In genomic region chrY:90734334-90734696, GRCm38 (mm10) we compare ENCODE assay signal across 13 mouse cellular contexts. TPM values are rescaled to one million over a fixed set of nuclear protein-coding genes. Genes with fewer than 3 reads are reported as not detected.
DNase-seq lines count a peak whose midpoint lies in the region; ATAC-seq lines count a peak whose summit lies in the region.
"Not testable (repeated sequence)": the region's sequence is repeated elsewhere in the genome, so short reads cannot be mapped to it uniquely, and the experiment has no call there.
"Had no signal": no experiment of that assay in that cellular context is flagged by ENCODE, and none has a peak within 500 bp of the region (broad histone marks: within the 10 kb centered on the region; RNA-seq: fewer than 3 reads in every experiment).

No protein-coding gene starts in this region.

- 0 out of 2 replicates have a peak, but pooled peaks have one; percentile 32 for ATAC-seq in erythroid progenitor cell, adult 5-6 weeks (replicated peaks; ENCODE audit: low FRiP score, poor library complexity, severe bottlenecking)
- ATAC-seq in neural tube, embryonic 11.5 days (ENCODE audit: insufficient read depth, low FRiP score, low TSS enrichment), result not testable (repeated sequence)

- not testable (repeated sequence) for H3K27me3 ChIP-seq in neural tube, embryonic 11.5 days (ENCODE audit: control insufficient read depth, insufficient read depth, low read length)

- peaks cover 11% of the 10 kb centered on the region for H3K36me3 ChIP-seq in neural tube, embryonic 11.5 days (ENCODE audit: control insufficient read depth, insufficient read depth, low read length)

- not testable (repeated sequence) for H3K4me3 ChIP-seq in neural tube, embryonic 11.5 days (ENCODE audit: low read depth, low read length)

- not testable (repeated sequence) for H3K4me2 ChIP-seq in neural tube, embryonic 11.5 days (ENCODE audit: low read depth)

- not testable (repeated sequence) for H3K9ac ChIP-seq in neural tube, embryonic 11.5 days (ENCODE audit: low read length)

- 65% methylated on average over 8 of the region's 8 CpGs for WGBS in neural tube, embryonic 11.5 days

- H3K27ac ChIP-seq in neural tube, embryonic 11.5 days (ENCODE audit: low read depth, low read length), result not testable (repeated sequence)

- H3K9me3 ChIP-seq in neural tube, embryonic 11.5 days (ENCODE audit: control insufficient read depth, low read length), result peaks cover 12% of the 10 kb centered on the region

- H3K4me1 ChIP-seq in neural tube, embryonic 11.5 days (ENCODE audit: control insufficient read depth, insufficient read depth, low read length), result not testable (repeated sequence)

- DNase-seq in 3134 (ENCODE audit: extremely low read depth, insufficient read length, low spot score), result peak; percentile 44
- DNase-seq in Muller cell, postnatal 12 days (ENCODE audit: inconsistent ontology term), result peak; percentile 71
- peak; percentile 25 for DNase-seq in cerebellum, adult 11-12 months
- DNase-seq in heart, postnatal 4 days, result peak; percentile 46
- peak; percentile 36 to 43 for DNase-seq in layer of hippocampus, postnatal 10 days (ENCODE audit: low spot score in 2 of 2)
- DNase-seq in neural tube, embryonic 11.5 days (ENCODE audit: low spot score), result peak; percentile 38
- DNase-seq in testis, postnatal 10 days (ENCODE audit: low spot score), result peak; percentile 52

RNA-seq across cellular contexts. Expression of gene Gm21860, which starts 20.3 kb away (rescaled TPM):
- not detected in 2 replicates for total RNA-seq in erythroid progenitor cell, adult 5-6 weeks (2015; ENCODE audit: low replicate concordance)
- not detected in 2 replicates for total RNA-seq in erythroid progenitor cell, adult 5-6 weeks (2017; ENCODE audit: low replicate concordance)
- not detected for total RNA-seq in heart, postnatal 4 days (2021)
- not detected for total RNA-seq in layer of hippocampus, postnatal 10 days (2021)
- not detected in 2 replicates for polyA plus RNA-seq in neural tube, embryonic 11.5 days (2014; fragmentation: Nextera tagmentation; extraction: Ambion mirVana)
- total RNA-seq: gastrocnemius, postnatal 36 days; layer of hippocampus, adult 18-20 months had no signal
- polyA plus RNA-seq: C2C12; hindbrain, embryonic 12.5 days; limb, embryonic 12.5 days had no signal

RNA-seq across cellular contexts. Expression of gene Gm47283, which starts 50.2 kb away (rescaled TPM):
- not detected in 2 replicates for total RNA-seq in erythroid progenitor cell, adult 5-6 weeks (2015; ENCODE audit: low replicate concordance)
- total RNA-seq in erythroid progenitor cell, adult 5-6 weeks (2017; ENCODE audit: low replicate concordance), result not detected in 2 replicates
- not detected for total RNA-seq in heart, postnatal 4 days (2021)
- not detected for total RNA-seq in layer of hippocampus, postnatal 10 days (2021)
- not detected in 2 replicates for polyA plus RNA-seq in neural tube, embryonic 11.5 days (2014; fragmentation: Nextera tagmentation; extraction: Ambion mirVana)
- total RNA-seq: gastrocnemius, postnatal 36 days; layer of hippocampus, adult 18-20 months had no signal
- polyA plus RNA-seq: C2C12; hindbrain, embryonic 12.5 days; limb, embryonic 12.5 days had no signal
